Mouse (Mus musculus) hindlimb bud, embryonic 11.5 days (tissue): ENCODE results near the gene Atp8a2.

Experiments used
- DNase-seq: peaks from one replicate; pipeline ENCODE4 v3.0.0-alpha.2; 2012; ENCODE audit warnings: low read depth, low spot score; ENCODE audit errors: extremely low spot score

The Atp8a2 gene

DNA sequence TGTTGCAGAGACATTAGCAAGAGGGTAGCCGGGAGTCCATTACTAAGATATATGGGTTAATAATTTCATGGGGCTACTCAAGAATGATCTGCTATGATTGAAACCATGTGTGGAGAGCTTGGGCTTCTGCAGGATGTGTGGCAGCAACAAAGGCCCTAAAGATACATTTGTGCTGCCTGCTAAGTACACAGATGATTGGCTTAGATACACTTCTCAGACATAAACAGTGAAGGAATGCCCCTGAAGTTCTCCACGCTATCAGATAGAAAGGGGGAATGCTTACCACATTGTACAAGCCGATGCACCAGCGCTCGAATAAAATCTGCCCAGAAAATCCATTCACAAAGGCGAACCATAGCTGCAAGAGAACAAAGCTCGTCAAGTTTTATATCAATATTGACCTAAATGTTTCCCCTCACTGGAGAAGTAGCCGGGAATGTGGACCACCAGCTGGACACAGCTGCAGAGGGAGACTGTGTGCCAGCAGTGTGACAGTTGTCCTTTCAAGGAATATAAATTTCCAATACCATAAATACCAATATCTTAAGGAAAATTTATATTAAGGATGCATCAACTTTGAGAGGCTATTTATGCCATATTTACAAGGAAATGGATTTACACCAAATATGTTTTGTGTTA, 394.9 kb downstream of the Atp8a2 start:
- peak; percentile 49 for DNase-seq

DNA sequence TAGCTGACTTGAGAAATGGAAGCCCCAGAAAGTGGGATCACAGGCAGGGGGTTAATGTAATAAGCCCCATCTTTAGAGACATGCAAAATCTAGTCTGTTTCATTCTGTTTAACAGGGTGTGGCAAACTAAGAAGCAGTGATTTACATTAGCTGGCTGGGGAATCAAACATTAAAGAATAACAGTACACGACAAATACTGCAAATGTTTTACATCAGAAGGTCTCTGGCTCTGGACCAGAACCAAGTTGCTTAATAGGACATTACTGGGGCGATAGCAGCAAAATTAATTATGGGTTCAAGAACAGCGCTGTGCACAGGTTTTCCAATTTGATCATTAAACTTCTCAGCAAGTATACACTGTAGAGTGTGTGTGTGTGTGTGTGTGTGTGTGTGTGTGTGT, 397.5 kb downstream of the Atp8a2 start:
- DNase-seq = no peak

DNA sequence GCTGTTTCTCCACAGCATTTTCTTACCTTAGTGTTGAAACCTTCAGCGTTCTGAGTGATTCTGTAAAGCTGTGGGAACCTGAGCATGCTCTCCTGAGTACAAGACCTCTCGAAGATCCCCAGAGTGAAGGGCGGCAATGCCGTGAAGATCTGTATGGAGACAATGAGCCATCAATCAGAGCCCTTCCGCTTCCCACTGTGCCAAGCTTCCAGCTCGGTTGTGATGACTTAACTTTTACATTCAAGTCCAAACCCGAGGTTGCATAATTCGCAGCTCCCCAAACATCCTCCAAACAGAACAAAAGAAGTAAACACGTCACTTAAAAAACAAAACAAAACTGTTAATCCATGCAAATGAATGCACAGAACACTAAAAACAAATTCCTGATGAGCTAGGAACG, 403.1 kb downstream of the Atp8a2 start:
- no peak for DNase-seq

DNA sequence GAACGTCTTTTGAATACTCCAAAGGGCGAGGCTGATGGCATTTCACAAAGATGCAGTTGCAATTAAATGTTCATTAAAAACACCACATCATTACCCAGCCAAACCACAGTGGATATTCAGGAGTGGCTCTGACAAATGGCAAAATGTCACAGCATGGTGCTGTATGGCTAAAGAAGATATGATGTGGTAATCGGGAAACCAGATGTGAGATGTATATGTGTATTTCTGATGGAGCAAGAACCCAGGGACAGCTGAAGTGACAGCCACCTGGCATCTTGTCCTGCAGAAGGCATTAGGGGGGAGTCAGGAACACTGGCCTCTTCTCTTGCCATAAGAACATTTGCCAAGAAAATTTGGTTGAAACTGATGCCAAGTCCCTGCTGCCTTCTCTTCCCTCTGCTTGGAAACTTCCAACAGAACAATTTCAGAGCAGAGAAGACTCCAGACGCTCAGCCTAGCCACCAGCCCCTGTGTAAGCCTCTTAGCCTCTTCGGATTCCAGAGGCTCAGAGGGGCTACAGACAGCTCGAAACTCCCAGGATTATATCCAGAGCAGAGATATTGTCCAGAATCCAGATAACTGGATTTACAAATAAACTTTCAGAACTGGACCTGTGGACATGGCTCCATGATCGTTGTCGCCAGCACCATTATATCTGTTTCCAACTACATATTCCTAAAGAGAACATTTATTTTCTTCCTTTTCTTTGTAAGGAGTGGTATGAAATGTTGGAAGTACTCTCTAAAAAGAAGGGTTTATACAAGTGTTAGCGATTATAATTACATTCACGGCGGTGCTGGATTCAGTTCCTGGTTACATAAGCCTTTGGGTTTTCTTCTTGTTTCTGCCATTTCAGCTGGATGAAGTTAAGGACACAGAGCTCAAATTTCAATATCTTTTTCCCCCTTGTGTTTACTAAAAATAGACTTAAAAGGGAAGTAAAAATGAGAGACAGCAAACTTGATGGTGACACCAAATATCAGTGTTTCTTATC, 413.3 kb downstream of the Atp8a2 start:
- DNase-seq = no peak

DNA sequence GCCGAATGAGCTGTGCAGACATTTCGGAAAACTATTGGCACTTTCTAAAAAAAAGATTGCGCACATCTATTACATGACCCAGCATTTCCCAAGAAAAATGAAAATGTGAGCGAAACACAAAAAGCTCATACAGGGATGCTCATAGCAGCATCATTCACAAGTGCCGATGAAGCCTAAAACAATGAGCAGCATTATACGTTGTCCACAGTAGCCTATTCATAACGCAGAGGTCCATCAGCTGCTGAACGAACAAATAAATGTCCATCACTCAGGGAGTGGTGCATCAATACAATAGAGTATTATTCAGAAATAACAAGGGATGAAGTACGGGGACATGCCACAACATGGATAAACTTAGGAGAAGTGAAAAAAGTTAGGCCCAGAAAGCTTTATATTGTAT, 416.6 kb downstream of the Atp8a2 start:
- no peak for DNase-seq

DNA sequence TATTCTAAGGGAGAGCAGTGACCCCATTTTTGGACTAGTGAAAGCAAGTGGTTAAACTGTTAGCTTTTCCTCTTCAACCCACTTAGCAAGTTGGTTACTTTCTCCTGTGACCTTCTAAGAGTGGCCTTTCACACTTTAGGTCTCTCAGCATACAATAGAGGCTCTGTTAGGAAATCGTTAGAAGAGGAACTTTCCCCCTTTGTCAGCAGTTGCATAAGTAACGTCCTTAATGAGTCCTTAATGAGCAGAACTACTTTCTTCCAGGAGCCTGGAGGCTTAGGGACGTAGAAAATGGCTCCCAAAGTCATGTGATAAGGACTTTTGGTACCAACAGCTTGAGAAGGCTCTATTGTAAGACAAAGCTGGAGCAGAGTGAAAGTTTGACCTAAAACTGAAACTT, 434.8 kb downstream of the Atp8a2 start:
- DNase-seq = no peak

DNA sequence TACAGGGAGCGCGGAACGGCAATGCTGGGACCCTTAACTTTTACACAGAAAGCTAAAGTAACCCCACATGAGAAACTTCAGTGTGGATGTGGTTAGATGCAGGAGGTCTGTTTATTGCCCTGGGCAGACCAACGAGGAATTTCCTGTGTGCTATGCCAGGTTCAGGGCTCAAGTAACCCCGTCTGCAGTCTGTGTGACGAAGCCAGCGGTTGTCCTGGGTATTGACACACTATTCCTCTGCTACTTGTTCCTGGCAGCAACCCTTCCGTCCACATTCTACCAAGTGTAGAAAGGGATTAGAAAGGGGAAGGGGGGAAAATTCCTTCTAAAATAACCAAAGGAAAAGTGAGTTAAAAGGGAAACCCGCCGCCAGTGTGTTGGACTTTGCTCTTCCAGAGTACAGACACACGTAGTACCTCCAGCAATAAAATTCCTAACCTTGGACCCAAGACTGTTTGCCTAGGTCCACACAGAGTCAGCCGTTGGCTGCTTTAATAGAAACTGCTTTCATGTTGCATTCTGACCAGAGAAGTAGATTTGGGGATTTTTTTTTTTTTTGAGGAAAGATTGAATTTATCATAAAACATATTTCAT, 437.0 kb downstream of the Atp8a2 start:
- DNase-seq = no peak

DNA sequence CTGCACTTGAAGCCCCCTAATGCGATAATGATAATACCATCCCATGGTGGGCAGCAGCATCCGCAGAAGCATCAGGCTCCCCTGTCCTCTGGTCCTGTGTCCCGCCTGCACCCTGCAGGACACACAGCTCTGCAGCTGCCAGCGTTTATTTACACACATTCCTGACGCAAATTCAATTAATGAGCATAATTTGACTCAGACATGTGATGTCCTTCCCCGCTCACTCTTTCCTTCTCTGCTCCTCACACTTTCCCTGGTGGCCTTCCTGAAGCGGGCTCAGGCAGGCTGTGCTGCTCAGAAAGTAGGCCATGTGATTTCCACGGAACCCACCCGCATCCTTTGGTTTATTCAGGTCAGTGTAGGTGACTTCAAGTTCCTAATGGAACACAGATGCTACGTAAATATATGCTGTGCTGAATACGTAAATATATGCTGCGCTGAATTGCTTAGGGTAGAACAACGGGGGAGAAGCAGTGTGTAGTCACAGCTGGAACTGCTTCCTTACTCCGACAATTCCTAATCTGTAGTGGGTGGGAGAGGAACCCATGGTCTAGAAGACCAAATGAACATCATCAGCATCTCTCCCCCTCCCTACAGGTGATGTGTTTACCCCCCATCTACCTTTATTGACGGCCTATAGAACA, 437.7 kb downstream of the Atp8a2 start:
- no peak for DNase-seq

DNA sequence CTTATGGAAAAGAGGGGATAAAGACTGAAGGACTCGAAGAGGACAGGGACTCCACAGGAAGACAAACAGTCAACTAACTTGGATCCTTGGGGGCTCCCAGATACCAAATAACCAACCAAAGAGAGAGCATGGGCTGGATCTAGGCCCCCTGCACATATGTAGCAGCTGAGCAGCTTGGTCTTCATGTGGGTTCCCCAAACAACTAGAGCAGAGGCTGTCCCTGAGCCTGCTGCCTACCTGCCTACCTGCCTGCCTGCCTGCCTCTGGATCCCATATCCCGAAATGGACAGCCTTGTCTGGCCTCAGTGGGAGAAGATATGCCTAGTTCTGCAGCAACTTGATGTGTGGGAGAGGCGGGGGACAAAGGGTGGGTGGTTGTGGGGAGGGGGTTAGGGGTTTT, 444.6 kb downstream of the Atp8a2 start:
- DNase-seq = no peak

DNA sequence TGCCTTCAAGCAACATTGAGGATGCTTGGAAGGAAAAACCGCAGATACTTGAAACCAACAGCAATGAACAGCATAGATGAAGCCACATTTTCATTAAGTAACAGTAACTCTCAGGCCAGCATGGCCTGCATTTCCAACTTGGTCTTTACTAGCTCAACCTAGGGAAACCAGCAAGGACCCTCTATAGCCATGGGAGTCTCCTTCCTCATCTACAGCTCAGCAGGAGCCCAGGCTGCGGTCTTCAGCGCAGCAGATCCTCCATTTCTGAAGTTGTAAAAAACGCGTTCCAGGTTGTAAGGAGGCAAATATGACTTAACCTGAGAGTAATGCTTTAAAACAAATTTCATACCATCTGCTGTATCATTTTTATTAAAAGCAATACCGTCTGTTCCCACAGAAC, 447.0 kb downstream of the Atp8a2 start:
- DNase-seq = no peak

DNA sequence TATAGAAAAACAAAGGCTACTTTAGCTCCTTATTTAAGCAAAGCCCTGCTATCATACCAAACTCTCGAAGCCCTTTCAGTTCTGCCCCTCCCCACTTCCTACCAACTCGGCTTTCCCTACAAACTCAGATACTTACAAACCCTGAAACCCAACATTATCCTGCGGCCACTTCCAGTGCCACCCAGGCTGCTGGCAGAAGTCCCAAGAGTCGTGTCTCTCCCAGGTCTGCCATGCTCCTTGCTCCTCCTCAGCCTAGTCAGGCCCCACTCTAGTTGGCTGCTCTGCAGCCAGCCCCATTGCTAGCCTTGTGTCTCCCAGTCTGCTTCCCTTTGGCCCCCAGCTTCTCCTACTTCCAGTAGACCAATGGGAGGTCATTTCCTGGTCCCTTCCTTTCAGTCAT, 451.3 kb downstream of the Atp8a2 start:
- DNase-seq = no peak

DNA sequence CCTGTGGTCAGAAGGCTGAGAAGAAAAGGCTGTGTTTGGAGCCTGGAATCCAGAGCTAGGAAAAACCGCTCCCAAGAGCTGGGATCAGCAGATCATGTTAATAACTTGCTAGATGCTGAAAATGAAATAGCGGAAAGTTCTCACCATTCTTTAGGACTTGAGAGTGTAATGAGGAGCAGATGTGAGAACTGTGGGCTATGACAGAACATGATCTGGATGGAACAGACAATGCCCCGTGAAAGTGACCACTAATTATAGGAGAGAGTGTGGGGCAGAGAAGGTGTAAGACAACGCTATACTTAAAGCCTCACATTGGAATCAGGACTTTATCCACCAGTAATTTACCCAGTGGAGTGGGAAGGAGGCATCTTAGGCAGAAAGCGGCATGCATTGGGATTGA, 455.2 kb downstream of the Atp8a2 start:
- no peak for DNase-seq

DNA sequence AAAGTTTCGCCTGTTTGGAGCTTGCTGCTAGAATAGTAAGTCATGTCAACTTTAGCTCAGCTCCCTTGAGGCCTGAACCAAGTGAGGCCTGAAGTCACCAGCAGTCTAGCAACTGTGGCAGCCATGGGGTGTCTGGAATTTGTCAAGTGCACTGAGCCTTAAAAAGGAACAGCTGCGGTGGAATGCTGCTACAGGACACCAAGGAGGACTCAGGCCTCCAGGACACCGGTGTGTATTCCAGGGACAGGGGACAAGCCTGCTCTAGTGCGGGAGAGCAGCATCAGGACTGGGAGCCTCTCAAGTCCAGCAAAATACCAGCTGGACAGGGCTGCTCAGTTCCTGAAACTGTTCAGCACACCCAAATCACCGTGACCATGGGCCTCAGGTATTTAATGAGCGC, 457.5 kb downstream of the Atp8a2 start:
- DNase-seq = no peak

DNA sequence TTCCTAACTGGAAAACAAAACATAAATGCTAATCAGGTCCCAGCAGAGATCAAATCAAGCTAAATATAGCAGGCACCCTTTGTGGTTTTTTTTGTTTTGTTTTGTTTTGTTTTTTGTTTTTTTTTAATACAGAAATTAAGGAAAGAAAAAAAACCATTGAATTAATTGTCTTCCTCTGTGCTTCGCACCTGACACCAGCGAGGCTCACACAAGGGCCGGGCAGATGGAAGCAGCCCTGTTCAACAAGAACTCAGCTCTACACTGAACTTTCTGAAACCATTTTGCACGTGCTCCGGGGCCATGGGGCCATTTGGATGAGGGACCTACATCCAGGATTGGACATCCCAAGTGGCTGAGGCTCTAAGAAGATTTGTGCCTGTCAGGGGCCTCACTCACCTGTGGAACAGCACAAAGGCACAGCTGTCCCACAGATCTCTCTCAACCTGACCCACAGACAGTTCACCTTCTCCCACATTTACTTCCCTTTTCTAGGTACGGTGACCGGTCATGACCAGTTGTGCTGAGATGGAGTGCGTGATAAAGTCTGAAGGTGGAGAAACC, 459.2 kb downstream of the Atp8a2 start:
- DNase-seq = no peak

DNA sequence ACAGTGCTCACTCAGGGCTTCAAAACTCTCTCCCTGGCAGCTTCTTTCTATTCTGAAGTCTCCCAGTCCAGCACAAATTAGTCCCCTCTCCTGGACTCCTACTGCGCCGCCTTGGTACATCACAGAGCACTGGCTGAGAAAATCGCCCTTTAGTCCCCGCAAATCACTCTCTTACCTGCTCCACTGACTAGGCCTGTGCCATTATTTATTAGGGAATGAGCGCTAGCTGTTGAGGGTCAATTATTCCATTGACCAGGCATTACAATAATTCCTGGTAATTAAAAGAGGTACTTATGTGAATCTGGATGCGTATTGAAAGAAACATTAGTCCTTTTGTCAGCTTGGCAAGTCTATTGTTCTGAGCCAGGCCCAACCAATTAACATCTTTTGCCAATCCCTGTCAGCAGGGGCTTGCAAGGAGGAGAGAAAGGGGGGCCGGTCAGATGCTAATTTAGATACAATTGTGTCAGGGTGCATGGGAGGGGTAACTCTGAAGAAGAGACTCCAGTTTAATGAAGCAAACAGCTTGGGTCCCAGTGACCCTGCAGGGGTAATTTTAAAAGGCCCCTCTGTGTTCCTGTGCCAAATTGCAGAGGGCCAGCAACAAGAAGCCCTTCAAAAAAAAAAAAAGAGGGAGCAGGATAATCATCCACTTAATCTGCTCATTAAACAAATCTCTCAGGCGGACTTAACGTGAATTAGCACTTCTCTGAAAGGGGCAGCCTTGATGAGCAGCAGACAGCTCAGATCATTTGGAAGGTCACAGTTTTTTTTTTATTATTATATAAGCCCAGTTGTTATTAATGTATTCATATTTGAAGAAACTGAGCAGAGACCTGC, 459.9 kb downstream of the Atp8a2 start:
- no peak for DNase-seq

DNA sequence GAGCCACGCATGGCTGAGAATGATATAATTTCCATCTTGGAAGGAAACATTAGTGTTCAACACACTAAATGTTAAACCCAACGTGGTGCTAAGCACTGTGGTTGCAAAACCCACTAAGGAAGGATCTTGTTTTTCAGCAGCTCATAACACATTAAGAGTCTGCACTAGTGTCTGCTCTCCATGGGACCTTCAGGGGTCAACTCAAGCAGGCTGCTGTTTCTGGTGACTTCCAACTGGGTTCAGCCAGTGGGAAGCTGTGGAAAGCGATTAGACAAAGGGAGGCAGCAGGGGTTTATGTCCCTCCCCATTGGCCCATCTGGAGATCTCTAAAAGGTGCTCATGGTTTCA, 467.0 kb downstream of the Atp8a2 start:
- DNase-seq = no peak

DNA sequence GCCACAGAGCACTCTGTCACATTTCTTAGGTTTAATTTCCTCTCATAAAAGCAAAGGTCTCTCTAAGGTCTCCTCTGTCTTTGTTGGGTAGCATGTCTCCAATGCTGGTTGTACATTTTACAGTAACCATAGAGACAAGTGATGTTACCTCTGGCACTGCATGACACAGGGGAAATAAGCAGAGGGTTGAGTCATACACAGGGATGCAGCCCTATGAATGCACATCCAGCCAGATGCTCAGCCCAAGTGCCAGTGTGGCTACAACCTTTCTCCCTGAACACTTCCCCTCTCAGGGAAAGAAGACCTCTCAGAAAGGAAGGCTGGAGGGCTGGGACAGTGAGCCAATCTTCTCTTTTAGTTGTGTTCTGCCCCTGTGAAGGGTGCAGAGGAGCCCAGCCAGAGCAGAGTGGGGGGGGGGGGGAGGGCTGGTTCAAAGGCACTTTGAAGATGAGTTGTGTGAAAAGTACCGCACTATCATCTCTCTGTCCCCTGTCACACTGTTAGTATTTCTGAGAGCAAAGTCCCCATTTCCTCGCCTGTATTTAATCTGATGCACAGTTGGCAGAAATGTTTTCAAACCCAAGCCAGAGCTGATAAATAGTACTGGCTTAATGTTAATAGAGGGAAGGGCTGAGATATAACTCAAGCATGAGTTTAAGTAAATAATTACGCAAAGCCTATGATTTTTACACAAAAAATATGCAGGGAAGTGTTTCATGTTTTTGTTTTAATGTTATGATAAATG, 467.5 kb downstream of the Atp8a2 start:
- DNase-seq = no peak

DNA sequence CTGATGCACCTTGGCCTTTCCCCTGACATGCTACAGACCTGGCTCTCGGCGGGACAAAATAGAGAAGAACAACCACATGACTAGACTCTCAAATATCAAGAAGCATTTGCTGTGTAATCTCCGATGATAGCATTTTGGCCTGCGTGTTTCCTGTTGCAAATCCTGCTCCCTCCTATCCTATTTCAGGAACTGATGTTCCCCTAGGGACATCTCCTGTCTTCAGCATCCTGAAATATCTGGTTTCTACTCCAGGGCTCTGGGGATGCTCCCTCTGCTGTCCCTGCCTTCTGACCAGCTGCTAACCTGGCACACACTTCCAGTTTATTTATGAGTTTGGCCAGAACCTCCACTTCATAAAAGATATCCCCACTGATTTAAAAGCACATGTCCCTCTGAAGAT, 470.0 kb downstream of the Atp8a2 start:
- DNase-seq = no peak

DNA sequence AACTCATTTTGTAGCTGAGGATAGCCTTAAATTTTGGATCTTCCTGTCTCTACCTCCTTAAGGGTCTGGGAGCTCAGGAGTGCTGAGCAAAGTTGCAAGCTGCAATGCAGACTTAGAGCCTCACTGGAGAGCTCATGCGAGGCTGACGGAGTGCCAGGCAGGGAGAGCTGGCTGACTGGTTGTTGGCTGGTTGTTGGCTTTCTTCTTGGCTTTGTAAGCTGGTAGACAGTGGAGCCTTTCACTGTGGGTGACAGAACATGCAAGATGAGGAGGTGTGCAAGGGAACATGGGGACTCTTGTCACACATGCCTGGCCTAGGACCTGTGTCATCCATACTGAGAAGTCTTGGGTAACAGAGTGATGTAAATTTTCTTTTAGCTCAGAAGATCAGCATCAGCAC, 473.8 kb downstream of the Atp8a2 start:
- no peak for DNase-seq

DNA sequence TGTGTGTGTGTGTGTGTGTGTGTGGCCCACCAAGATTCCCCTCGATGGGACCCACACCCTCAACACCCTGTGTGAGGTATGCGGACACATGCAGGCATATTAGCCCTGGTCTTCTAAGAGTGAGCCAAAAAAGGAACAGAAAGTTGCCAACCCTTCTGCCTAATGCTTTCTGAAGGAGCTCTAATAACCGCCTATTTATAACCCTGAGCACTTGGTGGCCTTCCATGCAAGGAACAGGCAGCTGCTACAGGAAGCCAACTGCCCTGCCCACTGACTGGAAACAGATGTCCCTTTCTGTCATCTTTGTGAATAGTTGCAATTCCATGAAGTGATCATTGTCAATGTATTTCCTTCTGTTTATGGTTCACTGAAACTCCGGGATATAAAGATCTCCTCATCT, 475.0 kb downstream of the Atp8a2 start:
- no peak for DNase-seq
